Mouse (Mus musculus): Measurements from ENCODE around the gene Olfr148.

Olfr148 gene

GRCm38 (mm10) chr9:39610355-39610754 is at the start of gene Olfr148:
Olfr148 (plus strand) TSS chr9:39610655.
- in situ Hi-C loops (cut with MboI, MseI) = no loop called here

DNA sequence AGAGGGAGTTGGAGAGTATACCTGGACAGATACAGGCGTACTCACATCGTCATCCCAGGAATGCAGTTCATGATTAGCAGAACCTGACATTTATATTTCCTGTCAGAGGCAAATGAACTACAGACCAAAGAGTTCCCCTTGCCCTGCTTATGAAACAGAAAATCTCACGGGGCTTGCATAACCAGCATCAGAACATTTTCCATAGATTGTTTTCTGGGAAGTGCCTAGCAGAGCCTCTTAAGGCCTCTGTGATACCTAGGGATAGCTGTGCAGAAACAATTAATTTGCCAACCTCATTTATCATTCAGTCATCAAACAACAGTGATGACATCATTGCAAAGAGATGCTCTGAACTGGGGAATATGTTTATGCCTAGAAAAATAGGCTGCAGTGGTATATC is 35.0 kb upstream of the Olfr148 start, which contains the start of gene Olfr959:
Gene Olfr959 (minus strand): TSS at position 101 of the 400 bp plus-strand sequence.
- in situ Hi-C loops (cut with MboI, MseI) = no loop called here

DNA sequence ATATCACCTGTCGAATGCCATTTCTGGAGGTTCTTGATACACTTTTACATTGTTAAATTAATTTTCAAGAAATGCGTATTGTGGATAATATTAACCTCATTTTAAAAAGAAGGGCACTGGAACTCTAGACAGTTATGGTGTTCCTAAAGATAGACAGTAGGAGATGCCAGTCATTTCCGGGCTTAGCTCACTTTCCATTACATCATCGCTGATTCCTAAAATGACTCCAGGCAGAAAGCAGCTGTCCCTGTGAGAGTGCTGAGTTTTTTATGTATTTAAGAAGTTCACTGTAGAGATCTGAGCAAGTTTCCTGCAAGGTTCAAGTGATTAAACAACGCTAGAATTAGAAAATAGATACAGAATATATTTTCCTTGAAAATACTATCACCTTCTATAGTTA is 33.4 kb upstream of the Olfr148 start:
- in situ Hi-C loops (cut with MboI, MseI) = no loop called here

- in situ Hi-C loops (cut with MboI, MseI) = no loop called here
Measured at GRCm38 (mm10) chr9:39602536-39603332, 7.7 kb upstream of the Olfr148 start.

GRCm38 (mm10) chr9:39603333-39603845 is 7.1 kb upstream of the Olfr148 start:
- in situ Hi-C loops (cut with MboI, MseI) = no loop called here

- in situ Hi-C loops (cut with MboI, MseI) = no loop called here
Measured at GRCm38 (mm10) chr9:39603999-39604453, 6.4 kb upstream of the Olfr148 start, which contains the start of gene AW551984. AW551984 (minus strand) TSS chr9:39604403.

DNA sequence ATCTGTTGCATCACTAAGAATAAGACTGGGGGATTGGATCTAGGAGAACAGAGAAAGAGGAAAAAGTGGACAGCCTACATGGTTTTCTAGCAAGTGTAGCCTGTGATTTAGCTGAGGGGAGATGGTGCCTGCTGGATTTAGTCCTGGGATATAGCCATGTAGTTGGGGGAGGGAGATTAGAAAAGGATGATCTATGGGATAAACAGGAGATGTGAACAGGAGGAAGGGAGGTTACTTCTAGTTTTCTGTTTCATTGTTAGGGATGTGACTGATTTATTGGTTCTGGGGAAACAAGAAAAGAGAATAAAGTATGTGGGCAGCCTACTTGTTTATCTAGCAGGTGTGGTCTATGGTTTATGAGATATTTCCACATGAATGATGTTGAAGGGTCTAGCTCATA is 2.0 kb upstream of the Olfr148 start:
- in situ Hi-C loops (cut with MboI, MseI) = no loop called here

DNA sequence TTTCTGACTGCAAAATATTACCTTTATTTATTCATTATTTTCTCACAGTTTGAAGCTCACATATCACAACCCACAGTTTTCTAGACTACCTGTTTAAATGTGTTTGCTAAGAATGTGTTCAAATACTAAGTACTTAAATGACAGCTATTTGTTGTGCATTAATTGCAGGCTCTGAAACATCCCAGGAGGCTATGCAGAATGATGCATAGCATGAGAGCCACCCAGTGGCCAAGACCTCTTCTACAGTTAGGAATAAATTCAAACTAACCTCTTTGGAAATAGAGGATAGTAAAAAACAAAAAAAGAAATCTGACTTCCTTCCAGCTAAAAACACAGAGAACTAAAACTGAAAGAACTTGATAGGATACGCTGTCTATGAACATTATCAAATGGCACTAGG is 1.5 kb downstream of the Olfr148 start:
- in situ Hi-C loops (cut with MboI, MseI) = no loop called here

GRCm38 (mm10) chr9:39621073-39621472 is 10.6 kb downstream of the Olfr148 start, which contains the start of gene Olfr960:
Olfr960 (plus strand) TSS chr9:39621373.
- in situ Hi-C loops (cut with MboI, MseI) = no loop called here

- in situ Hi-C loops (cut with MboI, MseI) = no loop called here
Measured at GRCm38 (mm10) chr9:39623783-39624182, 13.3 kb downstream of the Olfr148 start.

DNA sequence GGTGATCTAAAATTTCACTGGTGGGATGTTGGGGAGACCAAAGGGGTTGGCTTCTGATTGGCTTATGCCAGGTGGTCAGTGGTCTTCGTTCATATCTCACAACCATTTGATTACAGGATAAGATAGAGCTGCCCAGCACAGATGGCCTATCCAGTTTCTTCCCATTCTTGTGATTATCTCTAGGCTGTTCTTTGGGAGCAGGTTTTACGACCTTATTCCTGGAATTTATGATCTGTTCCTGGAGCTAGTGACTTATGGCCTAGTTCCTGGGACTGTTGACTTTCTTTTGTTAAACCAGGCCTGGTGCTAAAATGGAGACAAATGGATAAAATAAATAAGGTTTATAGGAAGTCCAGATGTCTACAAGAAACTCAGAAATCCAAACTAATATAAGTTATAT is 14.3 kb downstream of the Olfr148 start:
- in situ Hi-C loops (cut with MboI, MseI) = no loop called here

GRCm38 (mm10) chr9:39629069-39629468 is 18.6 kb downstream of the Olfr148 start:
- in situ Hi-C loops (cut with MboI, MseI) = no loop called here

- in situ Hi-C loops (cut with MboI, MseI) = no loop called here
Measured at GRCm38 (mm10) chr9:39633913-39634594, 23.6 kb downstream of the Olfr148 start.

DNA sequence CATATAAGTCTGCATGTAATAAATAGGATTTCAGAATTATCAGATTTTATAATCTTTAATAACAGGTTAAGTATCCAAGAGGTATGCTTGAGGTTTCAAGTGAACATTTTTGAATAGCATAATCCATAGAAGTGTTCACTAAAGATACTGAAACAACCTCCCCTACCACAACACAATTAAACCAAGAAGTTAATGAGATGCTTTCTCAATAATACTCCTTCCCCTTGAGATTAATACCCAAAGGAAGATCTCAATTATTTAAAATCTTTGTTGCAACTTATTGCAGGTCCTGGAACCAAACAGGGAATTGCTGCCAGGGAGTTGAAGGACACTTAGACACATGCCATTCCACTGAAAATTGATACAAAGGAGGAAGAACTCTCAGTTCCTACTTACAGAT is 34.3 kb downstream of the Olfr148 start, which contains the start of gene Olfr961:
Gene Olfr961 (plus strand): TSS at position 301 of the 400 bp plus-strand sequence.
- in situ Hi-C loops (cut with MboI, MseI) = no loop called here

DNA sequence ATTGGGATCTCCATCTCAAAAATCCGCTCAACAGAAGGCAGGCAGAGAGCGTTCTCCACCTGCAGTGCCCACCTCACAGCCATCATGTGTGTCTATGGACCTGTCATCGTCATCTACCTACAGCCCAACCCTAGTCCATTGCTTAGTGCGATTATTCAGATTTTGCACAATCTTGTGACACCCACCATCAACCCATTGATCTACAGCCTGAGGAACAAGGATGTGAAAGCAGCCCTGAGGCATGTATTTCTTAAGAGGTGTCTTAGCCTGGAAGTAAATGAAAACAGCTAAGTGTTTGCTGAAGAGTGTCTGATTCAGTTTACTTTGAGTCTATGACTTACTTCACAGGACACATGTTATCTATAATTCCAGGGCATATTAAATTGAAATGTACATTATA is 36.9 kb downstream of the Olfr148 start:
- in situ Hi-C loops (cut with MboI, MseI) = no loop called here

- in situ Hi-C loops (cut with MboI, MseI) = no loop called here
Measured at GRCm38 (mm10) chr9:39654756-39655396, 44.4 kb downstream of the Olfr148 start.
